Mouse (Mus musculus) inflammation-experienced regulatory T-cells, adult 6 months (primary cell): Measurements from ENCODE around the gene Bdh2. TPM values are rescaled to one million over a fixed set of nuclear protein-coding genes. Genes with fewer than 3 reads are reported as not detected.

Experiments
- polyA plus RNA-seq, 3 experiments: library from polyadenylated mRNA; unstranded; fragments of 100-300 nt; shearing (Covaris generic); gene quantifications; one replicate each; pipeline ENCODE4 v1.2.1; 2017

Gene Bdh2
- polyA plus RNA-seq, 3 experiments from 2014 or later: 0.77 TPM; not detected in 2

Other genes with a start within 250 kb of the Bdh2 start
- gene Cenpe, start 68.7 kb upstream of the Bdh2 start, polyA plus RNA-seq: 10 to 100 TPM in 1 of 3 experiments, 1 to 10 TPM in 2; 2.1 to 27.9 (median 3.4) TPM
- 10 to 100 TPM in 2 of 3 experiments, 1 to 10 TPM in 1; 8.3 to 20.3 (median 12.1) TPM for gene Slc9b2, start 26.5 kb downstream of the Bdh2 start, polyA plus RNA-seq
- gene Slc9b1, start 66.8 kb downstream of the Bdh2 start, polyA plus RNA-seq: under 1 TPM in 1 of 3 experiments, not detected in 2; 0.44 TPM
- 10 to 100 TPM; 56.9 to 78.1 (median 68.0) TPM for gene Cisd2, start 142.7 kb downstream of the Bdh2 start, polyA plus RNA-seq
- 100 to 1,000 TPM; 322 to 504 (median 355) TPM for gene Ube2d3, start 156.9 kb downstream of the Bdh2 start, polyA plus RNA-seq
- gene Manba, start 204.4 kb downstream of the Bdh2 start, polyA plus RNA-seq: 10 to 100 TPM; 18.0 to 26.9 (median 26.4) TPM